ENCODE assay signal across 8 mouse cellular contexts in genomic region chr15:97821321-97821982, GRCm38 (mm10). TPM values are rescaled to one million over a fixed set of nuclear protein-coding genes. Genes with fewer than 3 reads are reported as not detected.
A peak's percentile ranks its signal among the peaks of the same experiment; 100 is the strongest.
DNase-seq lines count a peak whose midpoint lies in the region; ATAC-seq and TF ChIP-seq lines count a peak whose summit lies in the region.

No protein-coding gene starts in this region.

- no peaks in the 10 kb centered on the region for H3K9me3 ChIP-seq in midbrain, embryonic 14.5 days (ENCODE audit: control insufficient read depth, low read length)
- no peaks in the 10 kb centered on the region for H3K9me3 ChIP-seq in midbrain, postnatal 0 days (ENCODE audit: low read length)
- H3K9me3 ChIP-seq in intestine, embryonic 15.5 days: no peaks in the 10 kb centered on the region
- H3K9me3 ChIP-seq in lung, postnatal 0 days (ENCODE audit: low read length): no peaks in the 10 kb centered on the region

- H3K27ac ChIP-seq in midbrain, embryonic 14.5 days (replicated peaks; ENCODE audit: low read depth, low read length): 0 out of 2 replicates have a peak overlapping the region, but pooled peaks have one; percentile 8
- no peak overlapping the region for H3K27ac ChIP-seq in midbrain, postnatal 0 days (ENCODE audit: low read depth, low read length)
- H3K27ac ChIP-seq in brown adipose tissue, adult 24 weeks (replicated peaks; ENCODE audit: low read depth, low read length): peak overlapping the region; percentile 75
- peak overlapping the region; percentile 13 for H3K27ac ChIP-seq in intestine, embryonic 15.5 days
- H3K27ac ChIP-seq in lung, postnatal 0 days (ENCODE audit: low read length): peak overlapping the region; percentile 93

- no peaks in the 10 kb centered on the region for H3K27me3 ChIP-seq in midbrain, embryonic 14.5 days (ENCODE audit: control insufficient read depth, insufficient read depth, low read length)
- no peaks in the 10 kb centered on the region for H3K27me3 ChIP-seq in midbrain, postnatal 0 days (ENCODE audit: insufficient read depth, low read length)
- no peaks in the 10 kb centered on the region for H3K27me3 ChIP-seq in intestine, embryonic 15.5 days (replicated peaks)
- H3K27me3 ChIP-seq in lung, postnatal 0 days (replicated peaks; ENCODE audit: insufficient read depth, low read length): no peaks in the 10 kb centered on the region

- TF ChIP-seq EP300 in lung, postnatal 0 days (IDR thresholded peaks at IDR 0.05): peak; percentile 80

- H3K4me3 ChIP-seq in midbrain, embryonic 14.5 days (replicated peaks; ENCODE audit: low read depth, low read length): no peak overlapping the region
- H3K4me3 ChIP-seq in midbrain, postnatal 0 days (ENCODE audit: low read depth, low read length): no peak overlapping the region
- H3K4me3 ChIP-seq in brown adipose tissue, adult 24 weeks (ENCODE audit: insufficient read depth, low read depth, low read length): peak overlapping the region; percentile 37; the same call in 1 of the 2 replicates
- H3K4me3 ChIP-seq in intestine, embryonic 15.5 days (replicated peaks): no peak overlapping the region
- H3K4me3 ChIP-seq in lung, postnatal 0 days (ENCODE audit: low read depth, low read length): no peak overlapping the region

- no peak overlapping the region; the same call in 1 of the 2 replicates for H3K9ac ChIP-seq in midbrain, embryonic 14.5 days (replicated peaks; ENCODE audit: low read length)
- H3K9ac ChIP-seq in midbrain, postnatal 0 days (replicated peaks; ENCODE audit: low read length, poor library complexity, severe bottlenecking): no peak overlapping the region
- H3K9ac ChIP-seq in intestine, embryonic 15.5 days: no peak overlapping the region
- 0 out of 2 replicates have a peak overlapping the region, but pooled peaks have one; percentile 12 for H3K9ac ChIP-seq in lung, postnatal 0 days (replicated peaks; ENCODE audit: low read depth)

- TF ChIP-seq CTCF in midbrain, postnatal 0 days (IDR thresholded peaks at IDR 0.05): no peak
- peak; percentile 40 for TF ChIP-seq CTCF in lung, postnatal 0 days (IDR thresholded peaks at IDR 0.05)

- DNase-seq in midbrain, embryonic 14.5 days: no peak
- no peak for DNase-seq in midbrain, postnatal 0 days (ENCODE audit: low spot score)
- DNase-seq in lung, postnatal 0 days (ENCODE audit: low spot score): peak; percentile 85
- DNase-seq in right cerebral cortex, postnatal 25 days: no peak
- no peak for DNase-seq in left cerebral cortex, adult 18-20 months (ENCODE audit: low spot score in 2 of 2)
- no peak for DNase-seq in left cerebral cortex, adult 8-10 months (ENCODE audit: low spot score in 2 of 2)

- H3K4me1 ChIP-seq in midbrain, embryonic 14.5 days (ENCODE audit: control insufficient read depth, insufficient read depth, low read length): peaks cover 37% of the 10 kb centered on the region
- peaks cover 17% of the 10 kb centered on the region for H3K4me1 ChIP-seq in midbrain, postnatal 0 days (ENCODE audit: insufficient read depth, low read length)
- peaks cover 47% of the 10 kb centered on the region for H3K4me1 ChIP-seq in brown adipose tissue, adult 24 weeks (ENCODE audit: control insufficient read depth, insufficient read depth, insufficient read length, low read length)
- peaks cover 57% of the 10 kb centered on the region for H3K4me1 ChIP-seq in intestine, embryonic 15.5 days (replicated peaks)
- peaks cover 58% of the 10 kb centered on the region for H3K4me1 ChIP-seq in lung, postnatal 0 days (ENCODE audit: insufficient read depth, low read depth, low read length)

- 77% methylated on average over 10 of the region's 10 CpGs for WGBS in midbrain, embryonic 14.5 days
- WGBS in midbrain, postnatal 0 days: 71% methylated on average over 10 of the region's 10 CpGs
- 40% methylated on average over 10 of the region's 10 CpGs for WGBS in intestine, embryonic 15.5 days
- WGBS in lung, postnatal 0 days: 24% methylated on average over 10 of the region's 10 CpGs

- no peak overlapping the region for H3K4me2 ChIP-seq in midbrain, embryonic 14.5 days (ENCODE audit: low read length)
- H3K4me2 ChIP-seq in midbrain, postnatal 0 days (ENCODE audit: low read depth, low read length, poor library complexity, severe bottlenecking): no peak overlapping the region
- no peak overlapping the region for H3K4me2 ChIP-seq in intestine, embryonic 15.5 days (replicated peaks)
- H3K4me2 ChIP-seq in lung, postnatal 0 days (replicated peaks; ENCODE audit: low read depth, low read length): peak overlapping the region; percentile 32

- H3K36me3 ChIP-seq in midbrain, embryonic 14.5 days (ENCODE audit: control insufficient read depth, insufficient read depth, low read length): 0 out of 2 replicates have a peak, but pooled peaks cover under 1% of the 10 kb centered on the region
- H3K36me3 ChIP-seq in midbrain, postnatal 0 days (ENCODE audit: insufficient read depth, low read length): no peaks in the 10 kb centered on the region
- no peaks in the 10 kb centered on the region for H3K36me3 ChIP-seq in intestine, embryonic 15.5 days
- H3K36me3 ChIP-seq in lung, postnatal 0 days (ENCODE audit: insufficient read depth, low read length): no peaks in the 10 kb centered on the region

- ATAC-seq in midbrain, embryonic 14.5 days (ENCODE audit: low FRiP score, low TSS enrichment): no peak
- no peak for ATAC-seq in midbrain, postnatal 0 days (ENCODE audit: low FRiP score)
- peak; percentile 22; the same call in 1 of the 2 replicates for ATAC-seq in intestine, embryonic 15.5 days
- ATAC-seq in lung, postnatal 0 days: peak; percentile 35

RNA-seq across cellular contexts. Expression of gene Hdac7, which starts 22.9 kb away (rescaled TPM):
- polyA plus RNA-seq in midbrain, embryonic 14.5 days (2014; fragmentation: Nextera tagmentation; extraction: Ambion mirVana): 29.8 and 30.5 TPM in 2 replicates
- 22.4 and 24.2 TPM in 2 replicates for total RNA-seq in midbrain, postnatal 0 days (2014; rRNA removed)
- 28.7 and 29.2 TPM in 2 replicates for polyA plus RNA-seq in midbrain, postnatal 0 days (2015; fragmentation: Nextera tagmentation; extraction: Ambion mirVana)
- polyA plus RNA-seq in brown adipose tissue, adult 24 weeks (2012; ENCODE audit: insufficient read depth, insufficient read length, missing spikeins): 10.0 and 10.2 TPM in 2 replicates
- 18.0 and 20.6 TPM in 2 replicates for polyA plus RNA-seq in intestine, embryonic 15.5 days (2015; fragmentation: Nextera tagmentation; extraction: Ambion mirVana)
- 43.2 and 52.1 TPM in 2 replicates for polyA plus RNA-seq in lung, postnatal 0 days (2015; fragmentation: Nextera tagmentation; extraction: Ambion mirVana)
- total RNA-seq in left cerebral cortex, adult 18-20 months (2021): 10 to 100 TPM; 31.5 to 36.1 TPM
- 10 to 100 TPM; 27.7 to 34.7 (median 32.9) TPM for total RNA-seq in left cerebral cortex, adult 8-10 months (2022)

RNA-seq across cellular contexts. Expression of gene Slc48a1, which starts 43.1 kb away (rescaled TPM):
- 72.9 and 100 TPM in 2 replicates for polyA plus RNA-seq in midbrain, embryonic 14.5 days (2014; fragmentation: Nextera tagmentation; extraction: Ambion mirVana)
- 61.5 and 78.8 TPM in 2 replicates for total RNA-seq in midbrain, postnatal 0 days (2014; rRNA removed)
- 152 and 173 TPM in 2 replicates for polyA plus RNA-seq in midbrain, postnatal 0 days (2015; fragmentation: Nextera tagmentation; extraction: Ambion mirVana)
- 70.5 and 79.9 TPM in 2 replicates for polyA plus RNA-seq in brown adipose tissue, adult 24 weeks (2012; ENCODE audit: insufficient read depth, insufficient read length, missing spikeins)
- polyA plus RNA-seq in intestine, embryonic 15.5 days (2015; fragmentation: Nextera tagmentation; extraction: Ambion mirVana): 23.9 and 25.1 TPM in 2 replicates
- polyA plus RNA-seq in lung, postnatal 0 days (2015; fragmentation: Nextera tagmentation; extraction: Ambion mirVana): 69.5 and 75.7 TPM in 2 replicates
- 100 to 1,000 TPM; 154 to 168 TPM for total RNA-seq in left cerebral cortex, adult 18-20 months (2021)
- total RNA-seq in left cerebral cortex, adult 8-10 months (2022): 100 to 1,000 TPM; 149 to 181 (median 177) TPM

RNA-seq across cellular contexts. Expression of gene Rapgef3, which starts 53.7 kb away (rescaled TPM):
- 7.2 and 8.8 TPM in 2 replicates for polyA plus RNA-seq in midbrain, embryonic 14.5 days (2014; fragmentation: Nextera tagmentation; extraction: Ambion mirVana)
- total RNA-seq in midbrain, postnatal 0 days (2014; rRNA removed): 34.9 and 39.7 TPM in 2 replicates
- polyA plus RNA-seq in midbrain, postnatal 0 days (2015; fragmentation: Nextera tagmentation; extraction: Ambion mirVana): 15.8 and 16.5 TPM in 2 replicates
- 6.1 and 6.6 TPM in 2 replicates for polyA plus RNA-seq in brown adipose tissue, adult 24 weeks (2012; ENCODE audit: insufficient read depth, insufficient read length, missing spikeins)
- 6.9 and 7.8 TPM in 2 replicates for polyA plus RNA-seq in intestine, embryonic 15.5 days (2015; fragmentation: Nextera tagmentation; extraction: Ambion mirVana)
- polyA plus RNA-seq in lung, postnatal 0 days (2015; fragmentation: Nextera tagmentation; extraction: Ambion mirVana): 18.7 and 25.5 TPM in 2 replicates
- 10 to 100 TPM; 42.6 to 44.7 TPM for total RNA-seq in left cerebral cortex, adult 18-20 months (2021)
- 10 to 100 TPM; 38.3 to 61.9 (median 47.0) TPM for total RNA-seq in left cerebral cortex, adult 8-10 months (2022)

Comparison
In these comparisons a context has a peak if more than half of its experiments do, and no peak if none do; other contexts are left out.
1. ATAC-seq: peak in intestine, embryonic 15.5 days (single experiment) and lung, postnatal 0 days (single experiment); none in midbrain, embryonic 14.5 days (single experiment) and midbrain, postnatal 0 days (single experiment).